Mouse (Mus musculus) frontal cortex, adult 2 months (tissue): ENCODE results near the gene Ap4s1. TPM values are rescaled to one million over a fixed set of nuclear protein-coding genes. Genes with fewer than 3 reads are reported as not detected.

Experiments used
- DNase-seq, 2 experiments: peaks; one replicate each; pipeline ENCODE4 v3.0.0; 2022; ENCODE audit warnings: low spot score in 1 of 2; ENCODE audit errors: extremely low spot score in 1 of 2
- polyA plus RNA-seq: library from polyadenylated mRNA; depleted of rRNA; stranded (reverse); fragments of >200 nt; gene quantifications from 2 replicates; pipeline ENCODE4 v1.2.3, GENCODE M21; 2012; rRNA removed

Ap4s1 gene
- polyA plus RNA-seq, 1 experiment, result 57.1 TPM

- no peak for DNase-seq
Observed at GRCm38 (mm10) chr12:51759374-51759773, 68.5 kb downstream of the Ap4s1 start.

- no peak for DNase-seq
Observed at GRCm38 (mm10) chr12:51767454-51767853, 76.6 kb downstream of the Ap4s1 start.

- DNase-seq, result no peak
Observed at GRCm38 (mm10) chr12:51768702-51769101, 77.9 kb downstream of the Ap4s1 start.

- DNase-seq, result no peak
Observed at GRCm38 (mm10) chr12:51784842-51785241, 94.0 kb downstream of the Ap4s1 start.

Other genes with a start within 250 kb of the Ap4s1 start
- 22.1 and 25.3 TPM in 2 replicates for gene Coch, start 97.7 kb upstream of the Ap4s1 start, polyA plus RNA-seq
- 61.3 and 69.0 TPM in 2 replicates for gene Strn3, start 864 bp downstream of the Ap4s1 start, polyA plus RNA-seq
- gene Hectd1, start 138.5 kb downstream of the Ap4s1 start, polyA plus RNA-seq, result 33.6 and 35.3 TPM in 2 replicates